8 mouse cellular contexts compared by ENCODE assay signal in the genomic region with DNA sequence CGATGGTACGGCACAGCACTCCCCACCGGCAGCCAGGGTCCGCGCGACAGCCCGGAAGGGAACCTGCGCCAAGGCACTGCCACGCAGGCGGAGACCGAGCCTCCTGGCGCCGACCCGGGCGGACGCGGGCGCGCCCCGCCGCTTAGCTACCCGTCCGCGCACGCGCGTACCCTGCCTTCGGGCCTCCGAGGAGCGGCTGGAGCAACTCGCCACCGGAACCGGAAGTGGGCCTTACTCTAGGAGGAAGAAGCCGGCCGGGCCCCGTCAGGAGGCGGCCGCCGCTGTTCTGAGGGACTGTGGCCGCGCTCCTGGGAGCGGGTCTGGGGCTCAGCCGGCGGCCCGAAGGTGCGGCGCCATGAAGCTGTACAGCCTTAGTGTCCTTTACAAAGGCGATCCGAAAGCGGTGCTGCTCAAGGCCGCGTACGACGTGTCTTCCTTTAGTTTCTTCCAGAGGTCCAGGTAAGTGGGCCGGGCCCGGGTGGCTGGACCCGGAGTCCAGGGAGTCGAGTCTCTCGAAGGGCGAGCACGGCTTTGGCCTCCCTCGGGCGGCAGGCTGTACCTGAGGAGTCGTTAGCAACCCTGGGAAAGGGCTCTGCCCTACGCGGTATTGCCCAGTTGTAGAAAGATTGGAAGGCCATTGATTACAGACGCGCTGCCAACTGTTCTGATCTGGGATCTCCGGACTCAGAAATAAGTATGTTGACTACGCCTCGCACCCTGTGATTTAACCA. TPM values are rescaled to one million over a fixed set of nuclear protein-coding genes. Genes with fewer than 3 reads are reported as not detected.
A peak's percentile ranks its signal among the peaks of the same experiment; 100 is the strongest.
DNase-seq lines count a peak whose midpoint lies in the region; ATAC-seq and TF ChIP-seq lines count a peak whose summit lies in the region.

A gene (plus strand): TSS at position 148 of the 731 bp plus-strand sequence.

- H3K79me3 ChIP-seq in C2C12 (ENCODE audit: low read depth) = peaks cover 35% of the 10 kb centered on the region

- H3K9me3 ChIP-seq in erythroblast, embryonic 14.5 days (ENCODE audit: control insufficient read depth, low read length) = no peaks in the 10 kb centered on the region
- no peaks in the 10 kb centered on the region for H3K9me3 ChIP-seq in heart, embryonic 11.5 days (replicated peaks; ENCODE audit: control insufficient read depth, low read length)
- no peaks in the 10 kb centered on the region for H3K9me3 ChIP-seq in kidney, embryonic 16.5 days (ENCODE audit: low read length)

- H3K36me3 ChIP-seq in C2C12 (ENCODE audit: control insufficient read depth, insufficient read depth) (peaks cover 29% of the 10 kb centered on the region), myocyte (ENCODE audit: control insufficient read depth, insufficient read depth) (peaks cover 3% of the 10 kb centered on the region)
- H3K36me3 ChIP-seq in erythroblast, embryonic 14.5 days (ENCODE audit: control insufficient read depth) = peaks cover 19% of the 10 kb centered on the region
- H3K36me3 ChIP-seq in heart, embryonic 11.5 days (ENCODE audit: control insufficient read depth, insufficient read depth, low read length) = no peaks in the 10 kb centered on the region; the same call in 1 of the 2 replicates
- H3K36me3 ChIP-seq in kidney, embryonic 16.5 days (ENCODE audit: insufficient read depth, low read length) = peaks cover 8% of the 10 kb centered on the region
- peaks cover 8% of the 10 kb centered on the region for H3K36me3 ChIP-seq in liver, adult 2 months (ENCODE audit: control insufficient read depth, insufficient read depth, low read length)
- peaks cover 3% of the 10 kb centered on the region; the same call in 1 of the 2 replicates for H3K36me3 ChIP-seq in splenic B cell, adult 2 months (ENCODE audit: control insufficient read depth, insufficient read depth, low read length, poor library complexity, severe bottlenecking)

- H3K4me1 ChIP-seq in erythroblast, embryonic 14.5 days (ENCODE audit: control insufficient read depth) = peaks cover 33% of the 10 kb centered on the region
- peaks cover 22% of the 10 kb centered on the region; the same call in 1 of the 2 replicates for H3K4me1 ChIP-seq in heart, embryonic 11.5 days (ENCODE audit: control insufficient read depth, insufficient read depth, low read length)
- H3K4me1 ChIP-seq in kidney, embryonic 16.5 days (ENCODE audit: insufficient read depth, low read length) = peaks cover 18% of the 10 kb centered on the region
- H3K4me1 ChIP-seq in liver, adult 2 months (ENCODE audit: control insufficient read depth, insufficient read depth, low read length) = peaks cover 10% of the 10 kb centered on the region

- H3K27me3 ChIP-seq in C2C12 (ENCODE audit: control insufficient read depth, insufficient read depth, insufficient read length) (no peaks in the 10 kb centered on the region), myocyte (ENCODE audit: control insufficient read depth, insufficient read depth, insufficient read length) (no peaks in the 10 kb centered on the region)
- no peaks in the 10 kb centered on the region for H3K27me3 ChIP-seq in erythroblast, embryonic 14.5 days (ENCODE audit: control insufficient read depth)
- H3K27me3 ChIP-seq in heart, embryonic 11.5 days (ENCODE audit: control insufficient read depth, insufficient read depth, low read length) = no peaks in the 10 kb centered on the region
- H3K27me3 ChIP-seq in kidney, embryonic 16.5 days (ENCODE audit: insufficient read depth, low read length) = no peaks in the 10 kb centered on the region
- H3K27me3 ChIP-seq in liver, adult 2 months (ENCODE audit: control insufficient read depth, insufficient read depth, low read length) = no peaks in the 10 kb centered on the region
- H3K27me3 ChIP-seq in splenic B cell, adult 2 months (ENCODE audit: control insufficient read depth, insufficient read depth, low read length, poor library complexity, severe bottlenecking) = no peaks in the 10 kb centered on the region

- peak within 1 kb of the TSS; percentile 87 for H3K27ac ChIP-seq in heart, embryonic 11.5 days (ENCODE audit: low read depth, low read length)
- H3K27ac ChIP-seq in kidney, embryonic 16.5 days (ENCODE audit: low read length) = peak within 1 kb of the TSS; percentile 95
- H3K27ac ChIP-seq in liver, adult 2 months (replicated peaks; ENCODE audit: insufficient read depth, low read depth, low read length) = peak within 1 kb of the TSS; percentile 93

- peak; percentile 100 for TF ChIP-seq POLR2A in brain, embryonic 14.5 days (IDR thresholded peaks at IDR 0.05; ENCODE audit: borderline replicate concordance, extremely low read depth, insufficient read depth, insufficient read length, poor library complexity, severe bottlenecking)
- peak; percentile 74 for TF ChIP-seq POLR2A in liver, adult 2 months (IDR thresholded peaks at IDR 0.05; ENCODE audit: extremely low read depth, insufficient read depth, low read length)
- TF ChIP-seq POLR2A in myocyte (IDR thresholded peaks at IDR 0.05; ENCODE audit: insufficient read length, low read depth) = peak; percentile 98

- TF ChIP-seq CTCF in C2C12 (IDR thresholded peaks at IDR 0.05; ENCODE audit: control insufficient read depth, insufficient read depth, insufficient read length) = no peak
- TF ChIP-seq CTCF in brain, embryonic 14.5 days (IDR thresholded peaks at IDR 0.05; ENCODE audit: borderline replicate concordance, extremely low read depth, insufficient read depth, insufficient read length) = no peak
- TF ChIP-seq CTCF in liver, adult 2 months (IDR thresholded peaks at IDR 0.05; ENCODE audit: low read depth, low read length) = no peak

- peak; percentile 94 for ATAC-seq in heart, embryonic 11.5 days (replicated peaks; ENCODE audit: insufficient number of reproducible peaks, low FRiP score, low TSS enrichment)
- peak; percentile 95 for ATAC-seq in kidney, embryonic 16.5 days (ENCODE audit: low FRiP score, low TSS enrichment)

- H3K4me3 ChIP-seq in C2C12 (ENCODE audit: insufficient read depth, poor library complexity, severe bottlenecking) (peak within 1 kb of the TSS; percentile 89), myocyte (peak within 1 kb of the TSS; percentile 84)
- peak within 1 kb of the TSS; percentile 92 for H3K4me3 ChIP-seq in erythroblast, embryonic 14.5 days (replicated peaks)
- peak within 1 kb of the TSS; percentile 77 for H3K4me3 ChIP-seq in heart, embryonic 11.5 days (ENCODE audit: low read depth, low read length)
- peak within 1 kb of the TSS; percentile 95 for H3K4me3 ChIP-seq in kidney, embryonic 16.5 days (ENCODE audit: low read length)
- H3K4me3 ChIP-seq in liver, adult 2 months (ENCODE audit: insufficient read depth, low read depth, low read length) = peak within 1 kb of the TSS; percentile 95

- WGBS in heart, embryonic 11.5 days (ENCODE audit: insufficient replicate concordance) = under 1% methylated on average over 71 of the region's 71 CpGs
- WGBS in kidney, embryonic 16.5 days = under 1% methylated on average over 71 of the region's 71 CpGs
- WGBS in liver, adult 2 months = under 1% methylated on average over 71 of the region's 71 CpGs

- peak within 1 kb of the TSS; percentile 91 for H3K9ac ChIP-seq in heart, embryonic 11.5 days (ENCODE audit: low read depth, low read length)
- peak within 1 kb of the TSS; percentile 96 for H3K9ac ChIP-seq in kidney, embryonic 16.5 days (replicated peaks; ENCODE audit: low read length)
- peak within 1 kb of the TSS; percentile 93 for H3K9ac ChIP-seq in liver, adult 2 months (ENCODE audit: low read depth, low read length)

- H3ac ChIP-seq in C2C12 (ENCODE audit: control insufficient read depth, insufficient read length, low read depth) (peak within 1 kb of the TSS; percentile 100), myocyte (ENCODE audit: control insufficient read depth, insufficient read length) (peak within 1 kb of the TSS; percentile 85)

- H3K79me2 ChIP-seq in C2C12 (ENCODE audit: control insufficient read depth, insufficient read depth) (peaks cover 44% of the 10 kb centered on the region), myocyte (ENCODE audit: control insufficient read depth, insufficient read depth) (peaks cover 37% of the 10 kb centered on the region)
- H3K79me2 ChIP-seq in liver, adult 2 months (ENCODE audit: control insufficient read depth, insufficient read depth, low read length) = peaks cover 18% of the 10 kb centered on the region; the same call in 1 of the 2 replicates

- peak within 1 kb of the TSS; percentile 80 for H3K4me2 ChIP-seq in heart, embryonic 11.5 days
- H3K4me2 ChIP-seq in kidney, embryonic 16.5 days (replicated peaks; ENCODE audit: low read depth, low read length) = peak within 1 kb of the TSS; percentile 87
- H3K4me2 ChIP-seq in myocyte (ENCODE audit: low read depth) = peak within 1 kb of the TSS; percentile 99

- peak; percentile 98 for DNase-seq in brain, embryonic 14.5 days (ENCODE audit: low read depth)
- DNase-seq in liver, adult 2 months (ENCODE audit: extremely low read depth, low read depth, low spot score) = peak; percentile 87
- DNase-seq in splenic B cell, adult 2 months (ENCODE audit: low read depth, low spot score) = peak; percentile 92

TF ChIP-seq in C2C12, 6 proteins besides CTCF, POLR2A, EP300 and RAD21:
- TF ChIP-seq USF1 (IDR thresholded peaks at IDR 0.05; ENCODE audit: low read depth) = no peak
- peak; percentile 51 for TF ChIP-seq MAX (IDR thresholded peaks at IDR 0.05)
TF ChIP-seq in C2C12: peak in this region for 1.

TF ChIP-seq in myocyte, 11 proteins besides CTCF, POLR2A, EP300 and RAD21:
- TF ChIP-seq POLR2AphosphoS2 (IDR thresholded peaks at IDR 0.05; ENCODE audit: insufficient read length, low read depth) (peak; percentile 93), E2F4 (IDR thresholded peaks at IDR 0.05; ENCODE audit: insufficient read depth) (no peak)

RNA-seq across cellular contexts. Expression of the gene that starts here (rescaled TPM):
- polyA plus RNA-seq in C2C12 (2012; fragmentation: generic; extraction: Trizol) (93.3 TPM), myocyte (2012; fragmentation: generic; extraction: Trizol) (89.7 TPM)
- polyA plus RNA-seq in brain, embryonic 14.5 days (2012; rRNA removed) = 74.7 and 106 TPM in 2 replicates
- 0.60 and 1.2 TPM in 2 replicates for polyA plus RNA-seq in erythroblast, embryonic 14.5 days (2012)
- polyA plus RNA-seq in heart, embryonic 11.5 days (2014; fragmentation: Nextera tagmentation; extraction: Ambion mirVana) = 19.3 and 25.4 TPM in 2 replicates
- polyA plus RNA-seq in kidney, embryonic 16.5 days (2015; fragmentation: Nextera tagmentation; extraction: Ambion mirVana) = 56.1 and 61.8 TPM in 2 replicates
- 41.6 and 41.8 TPM in 2 replicates for total RNA-seq in liver, adult 2 months (2014; rRNA removed)
- 37.4 and 39.9 TPM in 2 replicates for polyA plus RNA-seq in liver, adult 2 months (2012; rRNA removed)

Comparison
In these comparisons a context has a peak if more than half of its experiments do, and no peak if none do; other contexts are left out.
1. Peak in every context shown above with its lines: DNase-seq, ATAC-seq, H3K4me3 ChIP-seq and H3K27ac ChIP-seq.